Mouse (Mus musculus): ENCODE results near the gene Clba1.

Gene Clba1

DNA sequence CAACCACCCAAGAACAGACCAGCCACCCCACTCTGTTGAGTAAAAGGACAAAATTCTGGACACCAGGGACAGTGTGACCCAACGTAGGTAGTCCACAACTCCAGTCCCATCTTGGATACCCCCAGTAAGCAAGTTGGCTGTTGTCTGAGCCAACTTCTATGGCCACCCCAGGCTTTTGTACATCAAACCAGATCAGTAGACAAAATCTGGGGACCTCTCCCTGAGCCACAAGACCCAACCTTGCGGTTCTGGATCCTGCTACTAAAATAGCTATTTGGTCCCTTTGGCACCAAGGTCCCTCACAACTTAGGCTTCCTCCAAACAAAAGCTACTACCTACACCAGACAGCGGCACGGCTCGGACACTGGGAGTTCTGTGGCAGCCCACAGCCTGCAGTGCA is 13.7 kb upstream of the Clba1 start:
- no peak for DNase-seq (ENCODE audit: extremely low spot score)

DNA sequence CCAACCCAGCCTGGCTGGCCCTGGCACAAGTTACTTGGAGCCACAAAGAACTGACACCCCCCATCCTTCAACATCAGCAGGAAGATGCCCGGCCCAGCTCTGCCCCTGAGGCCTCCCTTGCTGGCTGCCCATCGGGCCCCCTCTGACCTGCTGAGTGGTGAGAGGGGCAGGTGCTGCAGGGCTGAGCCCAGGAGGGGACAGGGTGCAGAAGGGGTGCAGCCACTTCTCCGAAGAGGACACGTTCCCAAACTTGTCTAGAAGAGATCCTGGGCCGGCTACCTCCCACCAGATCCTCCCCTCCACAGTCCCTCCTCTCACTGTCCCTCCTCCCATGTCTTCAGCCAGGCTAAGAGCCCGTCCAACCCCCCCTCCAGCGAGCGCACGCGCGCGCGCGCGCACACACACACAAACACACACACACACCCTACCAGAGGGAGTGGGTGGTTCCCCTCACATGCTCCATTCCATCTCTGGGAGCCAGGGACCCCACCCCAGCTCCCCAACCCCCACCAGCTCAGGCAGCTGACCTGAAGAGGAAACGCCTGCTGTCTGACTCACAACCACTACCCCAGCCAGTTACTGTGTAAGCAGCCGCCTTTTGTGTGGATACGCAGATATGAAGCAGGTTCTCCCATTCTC is 13.2 kb upstream of the Clba1 start:
- no peak for DNase-seq (ENCODE audit: extremely low spot score)

DNA sequence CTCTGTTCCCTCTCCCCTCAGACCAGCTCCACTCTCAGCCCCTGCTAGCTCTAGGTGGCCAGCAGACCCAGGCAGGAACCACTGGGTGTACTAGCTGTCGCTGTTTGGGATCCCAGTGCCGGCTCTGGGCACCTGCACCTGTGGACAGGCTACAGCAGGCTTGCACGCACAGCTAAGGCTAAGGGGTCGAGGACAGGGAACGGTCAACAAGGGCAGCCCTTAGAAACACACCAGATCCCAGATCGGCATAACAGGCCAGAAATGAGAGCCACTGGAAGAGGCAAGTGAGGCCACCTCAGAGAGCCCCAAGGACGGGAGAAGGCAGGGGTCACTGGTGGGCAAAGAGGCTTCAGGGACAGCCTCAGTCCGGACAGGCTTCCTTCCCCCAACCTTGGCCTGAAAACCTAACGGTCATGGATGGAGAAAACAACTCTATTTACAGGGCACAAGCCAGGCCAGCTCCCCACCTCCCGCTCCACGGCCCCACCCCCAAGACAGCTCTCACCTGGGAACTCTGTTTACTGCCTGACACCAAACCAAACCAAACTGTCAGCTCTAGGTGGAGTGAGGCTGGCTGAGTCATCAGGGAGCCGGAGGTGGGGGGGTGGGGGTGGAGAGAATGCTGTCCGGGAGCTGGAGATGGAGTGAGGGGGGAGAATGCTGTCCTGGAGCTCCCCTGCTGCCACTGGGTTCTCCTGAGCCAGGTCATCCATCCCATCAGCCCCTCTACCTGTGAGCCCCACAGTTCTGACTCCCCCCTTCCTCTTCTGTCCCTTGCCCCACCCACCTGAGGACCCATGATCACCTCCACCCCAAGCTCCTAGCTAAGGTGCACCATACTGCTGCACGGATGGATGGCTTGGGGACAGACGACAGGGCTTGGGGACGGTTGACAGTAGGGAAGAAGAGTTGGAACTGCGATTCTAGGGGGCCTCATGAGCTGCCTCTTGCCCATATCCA is 11.9 kb upstream of the Clba1 start:
- no peak for DNase-seq (ENCODE audit: extremely low spot score)

- DNase-seq (ENCODE audit: extremely low spot score) = no peak
Observed at GRCm38 (mm10) chr12:112797672-112798331, 10.9 kb upstream of the Clba1 start.

DNA sequence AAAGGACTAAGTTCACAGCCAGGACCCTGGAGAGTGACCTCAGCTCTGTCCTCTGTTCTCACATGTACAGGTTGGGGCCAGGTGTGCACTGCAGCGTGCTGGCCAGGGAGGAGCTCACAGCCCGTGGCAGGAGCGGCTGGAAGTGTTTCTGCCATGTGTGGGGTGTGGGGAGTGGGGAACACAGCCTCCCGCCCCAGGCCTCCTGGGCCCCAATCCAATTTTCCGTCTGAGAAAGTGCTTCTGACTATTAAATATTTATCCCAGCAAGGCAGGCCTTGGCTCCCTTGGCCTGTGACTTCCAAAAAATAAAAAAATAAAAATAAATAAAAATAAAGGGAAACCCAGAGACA is 10.4 kb upstream of the Clba1 start:
- no peak for DNase-seq (ENCODE audit: extremely low spot score)

DNA sequence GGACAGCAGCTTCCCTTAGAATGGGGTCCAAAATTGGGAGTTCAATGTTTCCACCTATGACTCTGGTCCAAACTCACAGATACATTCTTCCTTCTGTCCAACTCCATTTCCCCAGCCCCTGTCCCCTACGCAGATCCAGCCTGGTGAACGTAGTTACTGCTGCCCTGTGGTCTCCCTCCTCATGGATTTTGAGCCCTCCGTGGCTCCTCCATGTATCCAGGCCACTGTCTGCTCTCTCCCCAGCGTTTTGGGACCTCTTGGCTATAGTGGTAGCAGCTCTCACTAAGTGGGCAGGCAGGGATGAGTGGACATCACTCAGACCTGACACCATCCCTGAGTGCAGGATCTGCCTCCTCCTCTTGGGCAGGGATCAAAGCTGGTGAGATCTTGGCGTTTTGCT is 10.0 kb upstream of the Clba1 start:
- DNase-seq (ENCODE audit: extremely low spot score) = no peak

DNA sequence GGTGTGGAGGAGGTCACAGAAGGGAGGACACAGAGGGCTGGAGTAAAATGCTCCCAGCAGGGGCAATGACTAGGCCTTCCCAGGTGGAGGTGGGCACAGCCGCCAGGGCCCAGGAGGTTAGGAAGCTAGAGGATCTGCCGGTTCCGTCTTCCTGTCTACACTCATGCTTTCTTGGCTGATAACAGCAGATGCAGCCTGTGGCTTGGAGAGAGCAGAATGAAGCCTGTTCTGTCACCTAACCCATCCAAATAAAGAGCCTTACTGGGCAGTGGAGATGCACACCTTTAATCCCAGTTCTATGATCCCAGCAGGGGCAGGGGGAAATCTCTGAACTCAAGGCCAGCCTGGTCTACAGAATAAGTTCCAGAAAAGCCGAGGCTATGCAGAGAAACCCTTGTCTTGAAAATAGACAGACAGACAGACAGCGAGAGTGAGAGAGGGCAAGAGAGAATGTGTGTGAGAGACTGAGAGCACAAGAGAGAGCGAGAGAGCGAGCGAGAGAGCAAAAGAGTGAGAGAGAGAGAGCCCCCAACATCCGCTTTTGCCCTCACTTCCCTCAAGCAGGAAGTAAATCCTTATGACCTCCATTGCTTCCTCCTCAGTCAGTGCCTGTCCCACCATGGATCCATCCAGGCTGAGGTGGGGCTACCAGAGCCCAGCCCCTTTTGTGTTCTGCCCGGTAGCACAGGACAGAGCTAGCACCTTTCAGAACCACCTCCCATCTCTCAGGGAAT is 9.3 kb upstream of the Clba1 start:
- no peak for DNase-seq (ENCODE audit: extremely low spot score)

- DNase-seq (ENCODE audit: extremely low spot score) = peak; percentile 74
Observed at GRCm38 (mm10) chr12:112800476-112800875, 8.3 kb upstream of the Clba1 start.

DNA sequence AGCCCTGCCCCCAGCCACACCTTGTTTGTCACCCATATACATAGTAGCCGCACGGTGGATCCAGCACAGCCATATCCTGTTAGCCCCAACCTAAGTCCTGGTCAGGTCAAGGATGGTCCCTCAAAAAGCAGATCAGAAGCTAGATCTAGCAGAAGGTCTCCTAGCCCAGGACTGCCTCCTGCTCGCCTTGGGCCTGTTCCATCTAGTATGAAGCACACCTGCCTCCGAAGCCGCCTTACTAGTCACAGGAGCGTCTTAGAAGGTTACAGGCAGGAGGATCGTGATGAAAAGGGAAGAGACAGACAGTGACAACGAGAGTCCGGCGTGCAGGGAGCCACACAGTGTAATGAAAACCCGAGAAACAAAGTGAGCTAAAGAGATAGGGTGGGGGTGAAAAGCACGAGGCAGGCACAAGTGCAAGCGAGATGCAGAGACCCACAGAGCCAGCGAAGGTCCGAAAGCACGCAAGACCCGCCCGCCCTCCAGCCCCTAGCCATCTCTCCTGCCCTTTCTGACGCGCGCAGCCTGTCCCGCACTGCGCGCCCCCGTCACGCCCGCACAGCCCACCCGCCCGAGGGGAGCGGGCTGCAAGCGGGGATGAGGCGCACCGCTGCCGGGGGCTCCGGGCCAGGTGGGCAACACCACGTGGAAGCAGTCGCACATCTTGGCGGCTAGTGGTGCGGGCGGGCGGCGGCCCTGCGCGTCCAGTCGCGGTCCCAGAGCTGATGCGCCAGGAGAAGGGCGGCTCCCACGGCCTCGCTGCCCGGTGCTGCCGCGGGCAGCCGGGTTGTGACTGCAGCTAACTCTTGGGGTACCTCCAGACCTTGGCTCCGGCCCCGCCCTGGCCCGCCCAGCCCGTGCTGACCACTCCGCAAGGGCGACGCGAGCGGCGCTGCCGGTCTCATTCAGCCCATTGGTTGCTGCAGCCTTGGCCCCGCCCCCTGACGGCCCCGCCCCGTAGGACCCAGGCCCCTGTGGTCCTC is 6.6 kb upstream of the Clba1 start, which contains the start of gene Ahnak2:
Ahnak2 (minus strand) TSS at position 794 of the 983 bp plus-strand sequence.
- DNase-seq (ENCODE audit: extremely low spot score) = peak; percentile 85

DNA sequence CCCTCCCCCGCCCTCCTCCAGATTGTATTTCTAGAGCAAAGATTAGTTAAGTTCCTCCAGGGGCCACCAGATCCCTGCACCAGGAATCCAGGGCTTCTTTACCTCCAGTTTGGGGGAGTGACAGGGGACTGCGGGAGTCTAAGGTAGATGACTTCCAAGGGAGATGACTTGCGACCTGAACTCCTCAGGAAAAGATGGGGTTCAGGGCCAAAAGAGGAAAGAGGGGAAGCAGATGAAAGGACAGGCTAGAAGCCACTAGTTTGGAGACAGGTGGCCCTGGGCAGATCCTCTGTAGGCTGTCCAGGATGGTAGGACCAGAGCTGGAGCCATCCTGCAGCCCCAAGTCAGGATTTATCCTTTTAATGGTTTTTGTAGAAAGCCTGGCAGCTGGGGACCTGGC is 5.8 kb upstream of the Clba1 start:
- no peak for DNase-seq (ENCODE audit: extremely low spot score)

DNA sequence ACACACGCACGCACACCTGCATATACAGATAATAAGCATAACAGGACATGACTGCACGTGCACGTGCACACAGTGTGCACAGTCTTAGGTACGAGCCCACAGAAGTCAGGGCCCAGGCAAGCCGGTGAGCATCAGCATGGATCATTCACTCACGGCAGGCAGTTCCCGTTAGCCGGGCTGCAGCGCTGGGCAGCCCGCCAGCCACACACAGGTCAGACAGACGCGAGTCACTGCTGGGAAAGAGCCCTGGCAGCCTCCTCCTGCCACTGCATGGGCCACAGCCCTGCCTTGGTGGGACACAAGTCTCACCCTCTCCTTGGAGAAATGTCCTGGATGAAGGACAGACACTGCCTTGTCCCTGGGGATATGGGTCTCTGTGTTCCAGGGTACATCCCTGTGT is 4.7 kb upstream of the Clba1 start:
- DNase-seq (ENCODE audit: extremely low spot score) = no peak

GRCm38 (mm10) chr12:112806044-112806443 is 2.7 kb upstream of the Clba1 start:
- no peak for DNase-seq (ENCODE audit: extremely low spot score)

- DNase-seq (ENCODE audit: extremely low spot score) = no peak
Observed at GRCm38 (mm10) chr12:112807796-112808195, 941 bp upstream of the Clba1 start.

- no peak for DNase-seq (ENCODE audit: extremely low spot score)
Observed at GRCm38 (mm10) chr12:112808212-112808586, 538 bp upstream of the Clba1 start.

DNA sequence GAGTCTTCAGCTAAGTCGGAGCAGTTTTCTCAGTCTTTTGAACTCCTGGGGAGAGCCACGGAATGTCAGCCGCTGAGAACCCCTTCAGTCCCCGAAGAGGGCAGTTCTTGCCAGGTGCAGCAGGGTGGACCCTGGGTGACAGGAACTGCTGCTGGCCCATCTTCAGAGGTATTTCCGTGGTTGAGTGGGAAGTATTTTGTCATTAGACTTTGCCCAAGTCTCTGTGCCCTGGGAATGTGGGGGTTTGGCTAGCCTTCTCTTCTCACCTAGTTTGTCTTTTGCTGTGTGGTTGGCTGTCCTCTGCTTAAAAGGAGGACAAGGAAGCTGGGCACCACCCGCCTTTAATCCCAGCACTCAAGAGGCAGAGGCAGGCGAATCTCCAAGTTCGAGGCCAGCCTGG is 904 bp downstream of the Clba1 start:
- no peak for DNase-seq (ENCODE audit: extremely low spot score)

- no peak for DNase-seq (ENCODE audit: extremely low spot score)
Observed at GRCm38 (mm10) chr12:112810092-112810885, 1.6 kb downstream of the Clba1 start.

DNA sequence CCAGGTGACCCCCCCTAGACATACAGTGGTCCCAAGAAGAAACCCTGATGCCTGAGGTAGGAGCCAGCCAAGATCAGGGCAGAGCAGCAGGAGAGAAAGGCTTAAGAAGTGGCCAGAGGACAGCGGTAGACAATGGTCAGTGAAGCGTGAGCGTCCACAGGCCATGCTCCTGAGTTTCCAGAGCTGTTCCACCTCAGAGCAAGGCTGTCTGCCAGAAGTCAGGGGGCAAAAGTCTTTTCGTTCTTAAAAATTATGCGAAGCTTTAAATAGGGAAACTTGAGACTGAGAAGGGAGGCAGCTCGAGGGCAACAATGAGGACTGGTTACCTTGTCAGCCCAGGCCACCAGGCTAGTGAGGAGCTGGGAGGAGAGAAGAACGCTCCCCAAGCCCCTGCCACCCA is 4.6 kb downstream of the Clba1 start:
- DNase-seq (ENCODE audit: extremely low spot score) = no peak

- no peak for DNase-seq (ENCODE audit: extremely low spot score)
Observed at GRCm38 (mm10) chr12:112814682-112815470, 6.1 kb downstream of the Clba1 start.

DNA sequence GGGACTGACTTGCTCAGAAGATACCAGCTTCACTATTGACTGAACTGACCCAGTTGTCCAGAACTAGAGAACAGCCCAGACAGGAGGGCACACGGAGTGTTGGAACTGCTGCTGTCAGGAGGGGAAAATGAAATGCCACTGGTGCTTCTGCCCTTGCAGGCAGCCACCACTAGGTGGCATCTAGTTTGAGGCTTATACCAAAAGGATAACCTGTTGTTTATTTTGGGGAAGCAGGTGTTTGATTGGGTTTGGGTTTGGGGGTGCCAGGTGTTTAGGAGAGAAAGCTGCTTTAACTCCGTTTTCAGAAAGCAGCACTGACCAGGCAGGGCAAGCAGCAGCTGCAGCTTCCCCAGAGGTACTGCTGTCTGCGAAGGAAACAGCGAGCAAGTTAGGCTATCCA is 7.6 kb downstream of the Clba1 start:
- DNase-seq (ENCODE audit: extremely low spot score) = peak; percentile 42

All from embryo, embryonic 9.5 days (tissue).